Comparison of ENCODE assay signal across 15 mouse cellular contexts in genomic region chr3:89607327-89607726, GRCm38 (mm10).
DNase-seq lines count a peak whose midpoint lies in the region; ATAC-seq lines count a peak whose summit lies in the region.
"Had no signal": no experiment of that assay in that cellular context is flagged by ENCODE, and none has a peak within 500 bp of the region (broad histone marks: within the 10 kb centered on the region; RNA-seq: fewer than 3 reads in every experiment).

No protein-coding gene starts in this region.

- peak; percentile 58 for ATAC-seq in forebrain, embryonic 11.5 days (replicated peaks; ENCODE audit: low FRiP score)
- peak; percentile 66 for ATAC-seq in midbrain, embryonic 12.5 days (ENCODE audit: low FRiP score, low read depth)
- no peak for ATAC-seq in megakaryocyte-erythroid progenitor cell, adult 5-6 weeks (replicated peaks; ENCODE audit: low FRiP score, low TSS enrichment, poor library complexity, severe bottlenecking)

- intact Hi-C loops in heart, postnatal 14 days (cut with DNase I), result no loop called here

- 24% methylated on average over 1 of the region's 1 CpGs for WGBS in forebrain, embryonic 11.5 days
- WGBS in midbrain, embryonic 12.5 days, result 8% methylated on average over 1 of the region's 1 CpGs

- no peaks in the 10 kb centered on the region for H3K9me3 ChIP-seq in forebrain, embryonic 11.5 days (ENCODE audit: control insufficient read depth, low read length)
- no peaks in the 10 kb centered on the region for H3K9me3 ChIP-seq in midbrain, embryonic 12.5 days
- H3K9me3 ChIP-seq: embryonic facial prominence, embryonic 12.5 days had no signal

- H3K4me2 ChIP-seq in forebrain, embryonic 11.5 days (ENCODE audit: low read depth, low read length, severe bottlenecking), result peak overlapping the region; percentile 18; the same call in 1 of the 2 replicates
- H3K4me2 ChIP-seq in midbrain, embryonic 12.5 days (replicated peaks), result peak overlapping the region; percentile 13; the same call in 1 of the 2 replicates
- H3K4me2 ChIP-seq: embryonic facial prominence, embryonic 12.5 days; liver, embryonic 11.5 days had no signal

- H3K27me3 ChIP-seq in forebrain, embryonic 11.5 days (ENCODE audit: control insufficient read depth, insufficient read depth, low read length), result no peaks in the 10 kb centered on the region
- no peaks in the 10 kb centered on the region for H3K27me3 ChIP-seq in midbrain, embryonic 12.5 days
- H3K27me3 ChIP-seq: CH12.LX; embryonic facial prominence, embryonic 12.5 days had no signal

- H3K27ac ChIP-seq in forebrain, embryonic 11.5 days (ENCODE audit: low read depth, low read length), result no peak overlapping the region
- H3K27ac ChIP-seq in midbrain, embryonic 12.5 days (replicated peaks), result peak overlapping the region; percentile 56
- H3K27ac ChIP-seq: embryonic facial prominence, embryonic 12.5 days had no signal

- H3K36me3 ChIP-seq in forebrain, embryonic 11.5 days (ENCODE audit: control insufficient read depth, insufficient read depth, low read length), result no peaks in the 10 kb centered on the region
- H3K36me3 ChIP-seq in midbrain, embryonic 12.5 days, result no peaks in the 10 kb centered on the region
- H3K36me3 ChIP-seq: embryonic facial prominence, embryonic 12.5 days had no signal

- peak overlapping the region; percentile 23; the same call in 1 of the 2 replicates for H3K9ac ChIP-seq in forebrain, embryonic 11.5 days (ENCODE audit: low read length)
- H3K9ac ChIP-seq in midbrain, embryonic 12.5 days (replicated peaks), result no peak overlapping the region
- H3K9ac ChIP-seq: embryonic facial prominence, embryonic 12.5 days had no signal

- peak; percentile 36 for DNase-seq in right cerebral cortex, postnatal 14 days
- DNase-seq in right cerebral cortex, postnatal 4 days, result no peak
- peak; percentile 68 for DNase-seq in forebrain, embryonic 11.5 days (ENCODE audit: low spot score)
- no peak for DNase-seq in heart, postnatal 14 days
- DNase-seq in right cerebral cortex, adult 18-20 months, result no peak
- DNase-seq: adrenal gland, postnatal 25 days; cerebellum, adult 11 months; kidney, adult 11 months; lung, postnatal 10 days; thymus, postnatal 4 days had no signal

- no peak overlapping the region for H3K4me3 ChIP-seq in forebrain, embryonic 11.5 days (ENCODE audit: low read depth, low read length)
- no peak overlapping the region for H3K4me3 ChIP-seq in midbrain, embryonic 12.5 days
- H3K4me3 ChIP-seq: embryonic facial prominence, embryonic 12.5 days had no signal

- H3K4me1 ChIP-seq in forebrain, embryonic 11.5 days (replicated peaks; ENCODE audit: control insufficient read depth, insufficient read depth, low read length), result peaks cover 11% of the 10 kb centered on the region
- H3K4me1 ChIP-seq in midbrain, embryonic 12.5 days, result peaks cover 32% of the 10 kb centered on the region
- H3K4me1 ChIP-seq: embryonic facial prominence, embryonic 12.5 days had no signal

Comparison
In these comparisons a context has a peak if more than half of its experiments do, and no peak if none do; other contexts are left out.
1. DNase-seq: peak in right cerebral cortex, postnatal 14 days (single experiment) and forebrain, embryonic 11.5 days (single experiment); none in right cerebral cortex, postnatal 4 days (single experiment), heart, postnatal 14 days (0 of 2) and right cerebral cortex, adult 18-20 months (single experiment).